8 mouse cellular contexts compared by ENCODE assay signal in the genomic region with DNA sequence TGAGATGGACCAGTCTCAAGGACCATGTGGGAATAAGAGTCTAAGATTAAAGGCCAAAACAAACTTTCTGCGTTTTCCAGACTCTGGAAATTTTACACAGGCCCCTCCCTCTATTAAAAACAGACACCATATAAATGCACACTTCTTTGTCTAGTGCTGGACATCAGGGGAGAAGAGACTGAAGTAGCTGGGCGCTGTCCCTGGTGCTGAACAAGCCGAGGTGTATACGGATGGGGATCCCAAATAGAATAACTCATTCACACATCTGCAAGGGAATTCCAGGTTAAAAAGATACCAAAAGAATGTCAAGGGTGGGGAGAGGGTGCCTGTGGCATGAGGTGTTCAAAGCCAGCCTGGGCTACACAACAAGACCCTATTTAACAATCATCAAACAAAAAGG.
DNase-seq lines count a peak whose midpoint lies in the region; ATAC-seq lines count a peak whose summit lies in the region.

No protein-coding gene starts in this region.

- H3K4me3 ChIP-seq in heart, embryonic 12.5 days, result no peak overlapping the region
- no peak overlapping the region for H3K4me3 ChIP-seq in limb, embryonic 13.5 days

- no peaks in the 10 kb centered on the region for H3K36me3 ChIP-seq in heart, embryonic 12.5 days
- no peaks in the 10 kb centered on the region for H3K36me3 ChIP-seq in limb, embryonic 13.5 days

- DNase-seq in heart, adult 8-10 months (ENCODE audit: low spot score), result peak; percentile 2
- DNase-seq in NIH3T3 (ENCODE audit: low read depth), result peak; percentile 76
- DNase-seq in embryo, embryonic 9.5 days (ENCODE audit: extremely low spot score), result peak; percentile 54
- DNase-seq in thymus, postnatal 25 days, result peak; percentile 2
- DNase-seq in frontal cortex, postnatal 25 days (ENCODE audit: low spot score in 2 of 2), result no peak
- no peak for DNase-seq in left cerebral cortex, adult 18-20 months (ENCODE audit: low spot score in 2 of 2)

- no peaks in the 10 kb centered on the region for H3K9me3 ChIP-seq in heart, embryonic 12.5 days (replicated peaks)
- no peaks in the 10 kb centered on the region for H3K9me3 ChIP-seq in limb, embryonic 13.5 days

- no peak for ATAC-seq in heart, embryonic 12.5 days (ENCODE audit: insufficient number of reproducible peaks, low FRiP score)
- peak; percentile 76; the same call in 1 of the 2 replicates for ATAC-seq in limb, embryonic 13.5 days (ENCODE audit: low FRiP score, low read depth)

- H3K4me1 ChIP-seq in heart, embryonic 12.5 days (replicated peaks), result no peaks in the 10 kb centered on the region
- H3K4me1 ChIP-seq in limb, embryonic 13.5 days, result no peaks in the 10 kb centered on the region

- H3K9ac ChIP-seq in heart, embryonic 12.5 days, result no peak overlapping the region
- no peak overlapping the region for H3K9ac ChIP-seq in limb, embryonic 13.5 days

- no peak overlapping the region for H3K4me2 ChIP-seq in heart, embryonic 12.5 days
- no peak overlapping the region for H3K4me2 ChIP-seq in limb, embryonic 13.5 days (replicated peaks)

- H3K27me3 ChIP-seq in heart, embryonic 12.5 days (replicated peaks), result no peaks in the 10 kb centered on the region
- H3K27me3 ChIP-seq in limb, embryonic 13.5 days, result no peaks in the 10 kb centered on the region

- WGBS in heart, embryonic 12.5 days, result 4% methylated on average over 4 of the region's 4 CpGs
- WGBS in limb, embryonic 13.5 days, result 8% methylated on average over 4 of the region's 4 CpGs

- no peak overlapping the region for H3K27ac ChIP-seq in heart, embryonic 12.5 days (ENCODE audit: poor library complexity, severe bottlenecking)
- no peak overlapping the region for H3K27ac ChIP-seq in limb, embryonic 13.5 days

Comparison
In these comparisons a context has a peak if more than half of its experiments do, and no peak if none do; other contexts are left out.
1. DNase-seq: peak in heart, adult 8-10 months (single experiment), NIH3T3 (single experiment), embryo, embryonic 9.5 days (single experiment) and thymus, postnatal 25 days (single experiment); none in frontal cortex, postnatal 25 days (0 of 2) and left cerebral cortex, adult 18-20 months (0 of 2).